Mouse (Mus musculus): ENCODE data around the gene Brat1.

DNA sequence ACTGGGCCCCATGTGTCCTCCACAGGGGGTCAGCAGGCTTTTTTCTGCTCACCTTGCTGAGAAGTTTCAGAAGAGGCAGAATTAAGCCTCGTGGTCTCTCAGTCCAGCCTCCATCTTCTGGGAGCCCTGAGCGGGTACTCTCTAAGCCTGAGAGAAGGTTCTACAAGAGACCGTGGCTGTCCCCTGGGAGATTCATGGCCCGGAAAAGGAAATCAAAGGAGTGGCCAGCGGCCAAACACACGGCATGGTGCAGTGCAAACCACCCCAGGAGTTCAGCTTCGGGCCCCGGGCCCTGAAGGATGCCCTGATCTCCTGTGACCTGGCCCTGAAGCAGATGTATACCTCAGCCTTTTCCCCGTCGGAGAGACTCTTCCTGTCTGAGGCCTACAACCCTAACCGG lies 36.2 kb downstream of the Brat1 start:
- no peak for TF ChIP-seq CTCF (IDR thresholded peaks at IDR 0.05; ENCODE audit: low read depth)
- no peak for TF ChIP-seq EP300 (IDR thresholded peaks at IDR 0.05; ENCODE audit: low read depth)
